ENCODE assay signal across 8 mouse cellular contexts in the genomic region with DNA sequence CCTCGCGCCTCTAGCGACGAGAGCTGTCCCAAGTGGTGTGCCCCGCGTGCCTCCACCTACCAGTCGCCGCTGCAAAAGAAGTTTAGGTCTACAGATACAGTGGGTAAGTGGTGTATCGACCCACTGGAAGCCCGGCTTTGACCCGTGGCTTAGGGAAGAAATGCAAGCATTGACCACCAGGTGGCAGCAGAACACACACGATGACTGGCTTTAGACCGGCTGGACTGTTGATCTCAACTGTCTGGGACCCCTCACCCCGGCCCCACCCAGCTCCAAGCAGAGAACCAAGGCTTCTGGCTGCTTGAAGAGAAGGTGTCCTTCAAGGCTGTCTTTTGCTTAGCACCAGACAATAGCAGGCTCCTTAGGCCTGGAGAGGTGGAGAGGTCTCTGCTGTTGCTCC. TPM values are rescaled to one million over a fixed set of nuclear protein-coding genes. Genes with fewer than 3 reads are reported as not detected.
DNase-seq lines count a peak whose midpoint lies in the region; ATAC-seq and TF ChIP-seq lines count a peak whose summit lies in the region.

No protein-coding gene starts in this region.

- H3K9ac ChIP-seq in ES-Bruce4 (ENCODE audit: low read depth, poor library complexity, severe bottlenecking), result 0 out of 2 replicates have a peak overlapping the region, but pooled peaks have one; percentile 2
- H3K9ac ChIP-seq in heart, embryonic 16.5 days (ENCODE audit: low read length), result peak overlapping the region; percentile 27; the same call in 1 of the 2 replicates

- peak; percentile 38; the same call in 1 of the 2 replicates for TF ChIP-seq EP300 in ES-Bruce4 (IDR thresholded peaks at IDR 0.05; ENCODE audit: insufficient read depth, low read depth, low read length)

- TF ChIP-seq CTCF in ES-Bruce4 (IDR thresholded peaks at IDR 0.05; ENCODE audit: low read depth, low read length), result peak; percentile 95
- peak; percentile 96 for TF ChIP-seq CTCF in lung, adult 2 months (IDR thresholded peaks at IDR 0.05; ENCODE audit: insufficient read depth, low read length)

- H3K27me3 ChIP-seq in ES-Bruce4 (ENCODE audit: control insufficient read depth, insufficient read depth, low read length, poor library complexity, severe bottlenecking), result no peaks in the 10 kb centered on the region
- no peaks in the 10 kb centered on the region for H3K27me3 ChIP-seq in heart, embryonic 16.5 days (ENCODE audit: control insufficient read depth, insufficient read depth, low read length)

- H3K4me2 ChIP-seq in heart, embryonic 16.5 days (ENCODE audit: low read depth, low read length), result peak overlapping the region; percentile 57

- no peaks in the 10 kb centered on the region for H3K9me3 ChIP-seq in ES-Bruce4 (replicated peaks; ENCODE audit: control insufficient read depth, insufficient read depth, low read length, poor library complexity, severe bottlenecking)
- H3K9me3 ChIP-seq in heart, embryonic 16.5 days (replicated peaks; ENCODE audit: control insufficient read depth, low read length), result no peaks in the 10 kb centered on the region

- TF ChIP-seq POLR2A in ES-Bruce4 (IDR thresholded peaks at IDR 0.05; ENCODE audit: insufficient read depth, low read length), result no peak
- TF ChIP-seq POLR2A in lung, adult 2 months (IDR thresholded peaks at IDR 0.05; ENCODE audit: borderline replicate concordance, extremely low read depth, low read depth, low read length), result no peak

- H3K27ac ChIP-seq in ES-Bruce4 (ENCODE audit: insufficient read depth, low read length), result no peak overlapping the region
- H3K27ac ChIP-seq in heart, embryonic 16.5 days (ENCODE audit: low read length), result no peak overlapping the region

- WGBS in heart, embryonic 16.5 days, result under 1% methylated on average over 14 of the region's 14 CpGs
- under 1% methylated on average over 14 of the region's 14 CpGs for WGBS in lung, adult 2 months

- H3K36me3 ChIP-seq in ES-Bruce4 (ENCODE audit: control insufficient read depth, insufficient read depth, low read length, poor library complexity, severe bottlenecking), result no peaks in the 10 kb centered on the region
- H3K36me3 ChIP-seq in heart, embryonic 16.5 days (ENCODE audit: control insufficient read depth, insufficient read depth), result no peaks in the 10 kb centered on the region

- peak overlapping the region; percentile 3; the same call in 1 of the 2 replicates for H3K4me3 ChIP-seq in ES-Bruce4 (ENCODE audit: low read depth, low read length)
- peak overlapping the region; percentile 15 for H3K4me3 ChIP-seq in heart, embryonic 16.5 days (ENCODE audit: low read length)
- no peak overlapping the region for H3K4me3 ChIP-seq in lung, adult 2 months (replicated peaks; ENCODE audit: extremely low read depth, low read depth, low read length)

- H3K4me1 ChIP-seq in ES-Bruce4 (ENCODE audit: control insufficient read depth, insufficient read depth, low read length), result peaks cover 9% of the 10 kb centered on the region
- peaks cover 5% of the 10 kb centered on the region for H3K4me1 ChIP-seq in heart, embryonic 16.5 days (ENCODE audit: control insufficient read depth, insufficient read depth, low read length)
- peaks cover 16% of the 10 kb centered on the region for H3K4me1 ChIP-seq in lung, adult 2 months (ENCODE audit: control insufficient read depth, insufficient read depth, low read length)

- 0 out of 2 replicates have a peak, but pooled peaks have one; percentile 38 for ATAC-seq in erythroblast, adult 5-6 weeks (replicated peaks; ENCODE audit: low FRiP score, poor library complexity, severe bottlenecking)
- peak; percentile 25 for ATAC-seq in heart, embryonic 16.5 days (replicated peaks; ENCODE audit: extremely low read depth, insufficient read depth, low FRiP score)

- peak; percentile 82 for DNase-seq in brain, adult 2 months (ENCODE audit: low read depth, low spot score)
- peak; percentile 85 for DNase-seq in kidney, postnatal 14 days
- DNase-seq in lung, adult 2 months, result peak; percentile 84
- DNase-seq in ovary, postnatal 14 days (ENCODE audit: low spot score), result peak; percentile 85
- peak; percentile 78 for DNase-seq in thymus, postnatal 14 days

RNA-seq across cellular contexts. Expression of a gene that starts 4.1 kb away (rescaled TPM):
- polyA plus RNA-seq in ES-Bruce4 (2011; ENCODE audit: insufficient read depth, insufficient read length, low read depth, missing spikeins), result 66.6 and 78.1 TPM in 2 replicates
- total RNA-seq in erythroblast, adult 5-6 weeks (2015; ENCODE audit: low replicate concordance), result 28.6 and 38.5 TPM in 2 replicates
- 6.7 and 17.0 TPM in 2 replicates for total RNA-seq in erythroblast, adult 5-6 weeks (2017; ENCODE audit: low replicate concordance)
- 5.8 and 6.2 TPM in 2 replicates for polyA plus RNA-seq in heart, embryonic 16.5 days (2015; fragmentation: Nextera tagmentation; extraction: Ambion mirVana)
- polyA plus RNA-seq in lung, adult 2 months (2012; rRNA removed), result 48.2 and 55.8 TPM in 2 replicates

RNA-seq across cellular contexts. Expression of a gene that starts 24.2 kb away (rescaled TPM):
- polyA plus RNA-seq in ES-Bruce4 (2011; ENCODE audit: insufficient read depth, insufficient read length, low read depth, missing spikeins), result 17.2 and 21.9 TPM in 2 replicates
- 0.42 and 1.2 TPM in 2 replicates for total RNA-seq in erythroblast, adult 5-6 weeks (2015; ENCODE audit: low replicate concordance)
- 1.1 and 1.4 TPM in 2 replicates for total RNA-seq in erythroblast, adult 5-6 weeks (2017; ENCODE audit: low replicate concordance)
- 2.2 and 2.6 TPM in 2 replicates for polyA plus RNA-seq in heart, embryonic 16.5 days (2015; fragmentation: Nextera tagmentation; extraction: Ambion mirVana)
- 22.0 and 22.5 TPM in 2 replicates for polyA plus RNA-seq in lung, adult 2 months (2012; rRNA removed)

RNA-seq across cellular contexts. Expression of a gene that starts 59.9 kb away (rescaled TPM):
- polyA plus RNA-seq in ES-Bruce4 (2011; ENCODE audit: insufficient read depth, insufficient read length, low read depth, missing spikeins), result 11.0 and 12.4 TPM in 2 replicates
- 1.3 TPM in 1 of 2 replicates, not detected in the other for total RNA-seq in erythroblast, adult 5-6 weeks (2015; ENCODE audit: low replicate concordance)
- total RNA-seq in erythroblast, adult 5-6 weeks (2017; ENCODE audit: low replicate concordance), result 5.3 and 6.0 TPM in 2 replicates
- 10.0 and 12.0 TPM in 2 replicates for polyA plus RNA-seq in heart, embryonic 16.5 days (2015; fragmentation: Nextera tagmentation; extraction: Ambion mirVana)
- polyA plus RNA-seq in lung, adult 2 months (2012; rRNA removed), result 14.1 and 14.5 TPM in 2 replicates
